Mouse (Mus musculus) gastrocnemius, postnatal 25 days (tissue): ENCODE data around the gene Plekha4. TPM values are rescaled to one million over a fixed set of nuclear protein-coding genes. Genes with fewer than 3 reads are reported as not detected.
A peak's percentile ranks its signal among the peaks of the same experiment; 100 is the strongest.
"Not testable (repeated sequence)": the region's sequence is repeated elsewhere in the genome, so short reads cannot be mapped to it uniquely, and the experiment has no call there.

Source experiments
- DNase-seq: peaks from one replicate; pipeline ENCODE4 v3.0.0; 2022
- long read RNA-seq, 2 experiments: library from polyadenylated mRNA; stranded (forward); transcript quantifications; one replicate each; pipeline ENCODE4 v2.0.0; 2021
- total RNA-seq, 2 experiments: library from RNA; stranded (reverse); gene quantifications; 1 replicate in 1 of 2; 2 replicates in 1 of 2; pipeline ENCODE4 v1.2.3; 2021

Gene Plekha4
- total RNA-seq = 1 to 10 TPM; 7.5 to 8.5 TPM
- long read RNA-seq, experiment 1, partial matches to known transcripts = 2 of 3 reads
- long read RNA-seq, experiment 1, other reads (novel, unspliced or antisense) = 1 of 3 reads
- long read RNA-seq, experiment 2, partial matches to known transcripts = 2 of 3 reads
- long read RNA-seq, experiment 2, other reads (novel, unspliced or antisense) = 0 of 3 reads

DNA sequence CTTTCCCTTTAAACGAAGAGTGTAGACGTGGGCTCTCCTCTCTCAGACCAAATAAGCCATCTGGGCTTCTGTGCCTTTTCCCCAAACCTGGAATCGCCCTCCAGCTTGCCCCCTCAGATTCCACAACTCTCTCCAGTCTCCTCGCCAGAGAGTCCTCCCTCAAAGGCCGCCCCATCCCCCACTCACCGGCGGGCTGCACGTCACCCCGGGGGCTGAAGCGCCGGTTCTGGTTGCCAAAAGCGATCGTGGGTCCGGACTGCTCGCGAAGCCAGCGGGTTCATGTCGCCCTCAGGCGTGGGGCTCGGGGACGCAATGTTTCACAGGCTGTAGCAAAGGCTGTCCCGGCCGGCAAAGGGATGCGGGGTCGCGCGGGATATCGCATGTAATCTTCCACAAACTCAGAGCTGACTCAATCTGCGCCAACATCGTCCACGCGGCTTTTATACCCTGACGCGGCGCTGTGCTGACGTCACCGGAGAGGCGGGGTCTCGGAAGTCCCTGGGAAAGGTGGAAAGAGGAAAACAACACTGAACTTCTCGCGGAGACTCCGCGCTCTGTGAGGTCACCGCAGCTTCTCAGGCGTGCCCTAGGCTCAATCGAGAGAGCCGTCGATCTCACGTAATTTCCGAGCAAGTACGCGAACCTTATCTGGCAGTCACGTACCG lies at the start of gene Plekha4, which contains the start of gene Ppp1r15a:
TSS of gene Plekha4 (plus strand) at position 522 of the 665 bp plus-strand sequence.
TSS of gene Ppp1r15a (minus strand) at position 460 of the 665 bp plus-strand sequence.
- DNase-seq = peak; percentile 92

DNA sequence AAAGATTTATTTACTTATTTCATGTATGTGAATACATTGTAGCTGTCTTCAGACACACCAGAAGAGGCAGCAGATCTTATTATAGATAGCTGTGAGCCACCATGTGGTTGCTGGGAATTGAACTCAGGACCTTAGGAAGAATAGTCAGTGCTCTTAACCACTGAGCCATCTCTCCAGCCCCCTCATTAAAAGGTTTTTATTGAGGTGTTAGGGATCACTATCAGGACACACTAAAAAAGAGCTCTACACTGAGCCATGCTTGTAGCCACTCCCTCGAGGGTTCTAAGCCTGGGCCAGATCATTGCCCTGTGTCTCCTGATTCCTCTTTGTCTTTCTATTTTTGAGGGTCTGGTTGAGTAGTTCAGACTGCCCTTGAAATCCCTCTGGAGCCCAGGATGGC lies 49.7 kb upstream of the Plekha4 start:
- DNase-seq = no peak

- DNase-seq = no peak
These were observed 49.1 kb upstream of the Plekha4 start for GRCm38 (mm10) chr7:45477003-45477402.

DNA sequence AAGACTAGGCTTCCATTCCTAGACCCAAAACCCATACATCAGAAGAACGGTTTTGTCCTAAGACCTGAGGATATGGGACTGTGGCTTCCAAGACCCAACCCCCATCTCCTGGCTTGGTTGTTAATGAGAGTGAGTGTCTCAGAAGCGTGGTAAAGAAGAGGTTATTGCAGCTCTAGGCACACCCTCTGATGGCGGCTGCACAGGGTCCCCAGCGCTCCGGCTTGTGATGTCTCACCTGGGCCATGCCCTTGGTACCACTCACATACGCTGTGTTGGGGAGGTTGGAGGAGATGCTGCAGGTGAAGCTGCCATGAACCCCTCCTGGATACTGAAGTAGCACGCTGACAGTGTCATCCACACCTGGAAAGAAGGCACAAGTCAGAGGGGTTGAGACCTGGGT lies 47.4 kb upstream of the Plekha4 start:
- no peak for DNase-seq

- DNase-seq = not testable (repeated sequence)
These were observed 45.8 kb upstream of the Plekha4 start for GRCm38 (mm10) chr7:45480310-45480709.

- peak; percentile 46 for DNase-seq
These were observed 44.7 kb upstream of the Plekha4 start, which contains the start of gene Tulp2 for GRCm38 (mm10) chr7:45481374-45481927. Gene Tulp2, plus strand, starts transcription at chr7:45481877.

DNA sequence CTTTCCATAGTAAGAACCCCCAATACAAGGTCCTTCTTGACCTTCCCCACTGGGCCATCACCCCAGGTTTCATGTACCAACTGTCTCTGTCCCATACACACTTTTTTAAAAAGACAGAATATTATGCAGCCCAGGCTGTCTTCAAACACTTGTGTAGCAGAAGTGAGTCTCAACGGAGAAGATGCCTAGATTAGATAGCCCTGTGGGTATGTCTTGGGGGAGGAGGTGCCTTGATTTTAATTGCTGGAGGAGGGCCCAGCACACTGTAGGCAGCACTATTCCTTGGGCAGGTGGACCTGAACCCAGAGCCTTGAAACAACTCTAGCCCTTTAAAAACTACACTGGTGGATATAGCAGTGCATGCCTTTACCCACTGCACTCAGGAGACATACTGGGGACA lies 44.0 kb upstream of the Plekha4 start:
- no peak for DNase-seq

- not testable (repeated sequence) for DNase-seq
These were observed 41.1 kb upstream of the Plekha4 start for GRCm38 (mm10) chr7:45484985-45485384.

DNA sequence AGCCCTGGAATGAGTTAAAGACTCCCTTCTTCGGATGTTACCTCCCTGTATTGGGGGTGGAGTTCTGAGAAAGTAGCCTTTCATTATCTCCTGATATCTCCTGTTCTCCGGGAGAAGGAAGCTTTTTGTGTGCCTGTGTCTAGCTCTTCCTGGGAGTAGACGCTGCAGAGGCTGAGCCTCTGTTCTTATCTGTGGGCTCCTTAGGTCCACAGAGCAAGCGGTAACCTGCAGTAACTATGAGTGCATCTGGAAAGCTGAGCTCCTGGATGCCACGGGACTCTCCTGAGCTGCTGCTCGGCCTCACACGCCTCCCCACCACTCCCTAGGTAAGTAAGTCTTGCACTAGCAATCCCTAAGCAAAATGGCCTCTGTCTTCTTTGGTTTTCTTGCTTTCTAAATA lies 40.0 kb upstream of the Plekha4 start:
- no peak for DNase-seq

DNA sequence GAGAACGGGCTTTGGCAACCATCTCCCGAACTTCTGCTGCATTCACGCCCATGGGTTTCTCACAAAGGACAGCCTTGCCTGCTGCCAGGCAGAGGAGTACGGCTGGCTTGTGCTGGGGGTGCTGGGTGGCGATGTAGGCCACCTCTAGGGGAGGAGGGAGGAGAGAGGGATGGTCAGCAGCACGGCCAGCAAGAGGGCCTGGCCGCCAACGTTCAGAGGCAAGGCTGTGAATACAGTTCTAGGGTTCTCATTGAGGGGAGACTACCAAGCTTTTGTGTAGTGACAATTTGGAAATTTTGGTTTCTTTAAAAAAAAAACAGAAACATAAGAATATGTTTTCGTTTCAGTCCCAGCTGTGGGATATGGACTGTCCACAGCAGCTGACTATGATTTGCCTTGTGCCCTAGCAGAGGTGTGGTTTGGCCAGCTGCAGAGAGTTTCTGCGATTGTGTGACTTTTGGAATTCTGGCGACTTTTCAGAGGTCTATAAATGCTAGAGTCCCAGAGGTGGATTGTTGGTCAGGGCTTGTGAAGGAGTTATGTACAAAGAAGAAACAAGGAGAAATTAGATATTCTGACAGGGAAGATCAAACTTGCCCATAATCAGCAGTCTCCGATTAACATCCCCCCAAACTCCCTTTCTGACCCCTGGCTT lies 39.2 kb upstream of the Plekha4 start, which contains the start of gene Gm45808:
TSS of gene Gm45808 (minus strand) at position 51 of the 655 bp plus-strand sequence.
- no peak for DNase-seq

GRCm38 (mm10) chr7:45487861-45488292 lies 38.3 kb upstream of the Plekha4 start:
- no peak for DNase-seq

GRCm38 (mm10) chr7:45488293-45489204 lies 37.6 kb upstream of the Plekha4 start, which contains the start of gene Dhdh:
Gene Dhdh, minus strand, starts transcription at chr7:45488805.
- DNase-seq = peak; percentile 77

GRCm38 (mm10) chr7:45489578-45489977 lies 36.6 kb upstream of the Plekha4 start:
- no peak for DNase-seq

DNA sequence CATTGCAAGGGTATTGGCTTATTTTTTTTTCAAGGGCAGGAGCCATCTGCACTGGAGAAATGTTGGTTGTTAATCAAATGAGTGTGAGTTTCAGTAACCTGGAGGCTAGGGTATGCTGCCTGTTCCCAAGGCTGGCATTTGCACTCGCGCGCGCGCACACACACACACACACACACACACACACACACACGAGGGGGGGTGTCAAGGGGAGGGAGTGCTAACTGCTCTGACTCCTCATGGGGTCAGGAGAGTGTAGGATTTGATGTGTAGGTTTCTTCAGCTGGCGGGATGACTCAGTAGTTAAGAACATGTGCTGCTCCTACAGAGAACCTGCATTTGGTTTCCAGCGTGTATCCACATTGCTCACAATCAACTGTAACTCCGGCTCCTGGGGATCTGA lies 35.3 kb upstream of the Plekha4 start:
- no peak for DNase-seq

DNA sequence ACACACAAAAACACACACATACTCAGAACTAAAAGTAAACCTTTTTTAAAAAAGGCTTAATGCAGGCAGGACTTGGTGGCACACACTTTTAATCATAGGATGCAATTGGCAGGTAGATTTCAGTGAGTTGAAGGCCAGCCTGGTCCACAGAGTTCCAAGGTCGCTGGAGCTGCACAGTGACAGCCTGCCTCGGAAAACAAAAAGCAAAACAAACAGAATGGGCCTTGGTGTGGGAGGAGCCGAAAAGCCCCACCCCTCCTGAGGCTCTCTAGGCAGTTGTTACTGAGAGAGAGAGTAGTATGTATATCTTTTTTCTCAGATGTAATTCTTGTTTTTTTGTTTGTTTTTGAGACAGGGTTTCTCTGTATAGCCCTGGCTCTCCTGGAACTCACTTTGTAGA lies 34.9 kb upstream of the Plekha4 start:
- DNase-seq = no peak

DNA sequence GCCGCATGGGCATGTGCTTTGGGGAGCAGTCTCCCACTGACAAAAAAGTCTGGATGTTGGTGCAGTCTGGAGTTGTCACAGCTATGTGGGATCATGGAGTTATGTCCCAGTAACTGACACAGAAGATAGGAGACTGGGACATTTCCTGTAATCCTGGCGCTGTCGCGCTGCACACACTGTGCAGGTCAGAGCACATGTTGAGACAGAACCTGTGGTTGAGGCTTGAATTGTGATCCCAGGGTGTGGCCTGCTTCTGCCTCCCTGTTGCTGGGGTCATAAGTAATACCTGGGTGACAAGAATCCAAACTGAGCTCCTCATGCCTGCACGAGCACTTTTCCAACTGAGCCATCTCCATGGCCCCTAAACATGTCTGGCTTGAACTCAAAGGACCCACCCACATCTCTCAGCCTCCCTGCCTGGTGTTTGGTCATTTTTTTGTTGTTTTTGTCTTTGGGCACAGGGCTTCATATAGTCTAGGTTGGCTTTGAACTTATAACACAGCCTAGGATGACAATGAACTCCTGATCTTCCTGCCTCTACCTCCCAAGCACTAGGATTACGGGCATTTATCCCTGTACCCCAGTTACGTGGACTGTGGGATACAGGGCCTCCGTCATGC lies 33.8 kb upstream of the Plekha4 start:
- no peak for DNase-seq

DNA sequence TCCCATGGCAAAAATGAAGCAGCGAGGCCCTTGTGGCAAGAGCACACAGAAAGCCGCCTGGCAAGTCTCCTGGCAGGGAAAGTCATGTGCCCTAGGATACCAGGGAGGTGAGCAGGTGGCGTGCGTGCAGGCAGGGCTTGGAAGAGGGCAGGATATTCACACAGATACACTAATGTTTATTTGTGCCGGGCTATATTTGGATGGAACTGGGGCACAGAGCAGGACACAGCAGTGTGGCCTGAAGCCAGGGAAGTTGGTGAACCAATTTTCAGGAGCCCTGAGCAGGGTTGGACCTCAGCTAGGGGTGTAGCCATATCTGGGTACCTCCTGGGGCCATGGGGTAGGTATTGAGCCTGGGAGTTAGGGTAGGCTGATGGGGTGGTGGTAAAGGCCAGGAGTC lies 33.2 kb upstream of the Plekha4 start:
- peak; percentile 61 for DNase-seq

DNA sequence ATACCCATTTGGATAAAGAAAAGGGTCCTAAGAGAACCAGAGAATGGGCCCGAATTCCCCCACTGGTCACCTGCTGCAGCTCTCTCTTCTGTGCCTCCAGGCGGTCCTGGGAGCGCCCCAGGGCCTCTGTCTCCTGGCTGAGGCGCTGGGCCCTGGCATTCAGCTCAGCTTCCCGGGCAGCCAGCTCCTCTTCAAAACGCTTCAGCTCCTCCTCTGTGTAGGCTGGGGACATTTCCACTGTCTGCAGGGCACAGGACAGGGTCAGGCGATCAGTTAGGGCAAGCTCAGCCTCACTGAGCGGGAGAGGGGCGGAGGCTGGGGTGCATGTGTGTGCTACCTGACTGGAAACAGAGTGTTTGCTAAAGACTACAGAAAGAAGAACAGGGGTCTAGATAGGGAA lies 31.6 kb upstream of the Plekha4 start:
- no peak for DNase-seq

DNA sequence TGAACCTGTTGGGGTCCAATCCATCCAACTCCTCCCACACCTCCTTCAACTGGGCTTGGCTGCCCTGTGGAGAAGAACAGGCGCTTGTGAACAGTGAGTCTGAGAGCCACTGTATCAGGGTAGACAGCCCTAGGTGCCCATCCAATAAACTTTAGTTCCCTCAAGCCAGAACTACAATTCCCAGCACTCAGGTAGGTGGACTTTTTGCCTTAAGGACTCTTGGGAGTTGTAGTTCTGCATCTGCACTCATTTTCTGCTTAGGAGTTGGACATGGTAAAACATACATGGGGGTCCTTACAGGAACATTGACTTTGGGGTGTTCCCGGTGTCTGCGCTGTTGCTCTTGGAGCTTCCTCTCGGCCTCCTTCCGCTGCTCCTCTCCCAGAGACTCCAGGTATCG lies 27.7 kb upstream of the Plekha4 start:
- DNase-seq = no peak

DNA sequence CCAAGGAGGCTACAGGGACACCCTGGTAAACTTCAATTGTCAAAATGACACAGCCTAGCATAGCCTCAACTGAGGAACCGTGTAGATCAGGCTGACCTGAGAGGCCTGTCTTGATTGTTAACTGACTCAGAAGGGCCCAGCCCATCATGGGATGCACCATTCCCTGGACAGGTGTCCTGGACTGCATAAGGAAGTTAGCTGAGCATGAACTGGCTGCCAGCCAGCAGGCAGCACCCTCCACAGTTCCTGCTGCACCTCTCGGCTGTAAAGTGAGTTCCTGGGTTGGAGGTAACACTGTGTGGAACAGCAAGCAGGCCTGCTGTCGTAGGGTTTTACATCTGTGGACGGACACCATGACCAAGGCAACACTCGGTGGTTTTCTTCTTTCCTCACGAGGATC lies 18.5 kb upstream of the Plekha4 start:
- no peak for DNase-seq

DNA sequence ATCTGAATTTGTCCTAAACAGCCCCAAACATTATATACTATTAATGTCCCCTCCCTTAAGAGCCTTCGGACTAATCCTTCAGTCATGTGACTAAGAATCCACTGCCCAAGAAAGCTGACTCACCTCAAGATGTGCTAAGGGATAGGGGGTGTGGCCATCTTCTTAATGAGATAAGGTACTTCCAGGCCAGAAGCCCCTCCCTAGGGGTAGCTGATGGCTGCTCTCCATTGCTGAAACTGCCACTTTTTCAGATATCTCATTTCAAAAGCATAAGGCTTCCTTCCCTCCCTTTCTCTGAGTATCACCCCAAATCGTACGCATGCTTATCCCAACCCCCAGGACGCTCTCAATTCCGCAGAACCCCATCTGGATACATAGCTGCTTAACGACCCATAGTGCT lies 17.6 kb upstream of the Plekha4 start:
- no peak for DNase-seq
